Mouse (Mus musculus) small intestine, adult 2 months (tissue): ENCODE measurements around the gene Hist1h2ad.

ENCODE experiments used
- CTCF ChIP-seq: fragments of 200-500 bp; IDR thresholded peaks from 2 replicates; pipeline ENCODE4 v1.5.1; 2012; ENCODE audit warnings: low read depth, mild to moderate bottlenecking, control low read depth, inconsistent platforms, low read length, moderate library complexity, mixed read lengths; ENCODE audit not compliant: insufficient replicate concordance, insufficient read length; ENCODE audit errors: extremely low read depth
- POLR2A ChIP-seq: fragments of 200-500 bp; IDR thresholded peaks from 2 replicates; pipeline ENCODE4 v1.6.1; 2012; ENCODE audit warnings: low read depth, mild to moderate bottlenecking, control low read depth, inconsistent platforms, low read length, moderate library complexity

- TF ChIP-seq POLR2A (no peak), CTCF (no peak)
Measured at GRCm38 (mm10) chr13:23595622-23596372, 21.6 kb downstream of the Hist1h2ad start.
